Mouse (Mus musculus): ENCODE results near the gene Celf3. TPM values are rescaled to one million over a fixed set of nuclear protein-coding genes. Genes with fewer than 3 reads are reported as not detected.

The Celf3 gene
- total and polyA plus RNA-seq, 2 experiments, result not detected

- 69% methylated on average over 4 of the region's 4 CpGs for WGBS
- Histone ChIP-seq H3K27me3 (ENCODE audit: control insufficient read depth, insufficient read depth, low read length) (peaks cover 7% of the 10 kb centered on the region; the same call in 1 of the 2 replicates), H3K27ac (replicated peaks; ENCODE audit: insufficient read depth, low read depth, low read length) (no peak overlapping the region), H3K79me2 (ENCODE audit: control insufficient read depth, insufficient read depth, low read length) (no peaks in the 10 kb centered on the region), H3K9ac (ENCODE audit: low read depth, low read length) (no peak overlapping the region), H3K4me3 (ENCODE audit: insufficient read depth, low read depth, low read length) (no peak overlapping the region), H3K4me1 (ENCODE audit: control insufficient read depth, insufficient read depth, low read length) (no peaks in the 10 kb centered on the region), H3K36me3 (ENCODE audit: control insufficient read depth, insufficient read depth, low read length) (no peaks in the 10 kb centered on the region)
- no peak for DNase-seq (ENCODE audit: extremely low read depth, low read depth, low spot score)
- TF ChIP-seq CTCF (IDR thresholded peaks at IDR 0.05; ENCODE audit: low read depth, low read length) (no peak), POLR2A (IDR thresholded peaks at IDR 0.05; ENCODE audit: extremely low read depth, insufficient read depth, low read length) (no peak)
These were observed 3.3 kb downstream of the Celf3 start for GRCm38 (mm10) chr3:94481429-94481828.

GRCm38 (mm10) chr3:94482764-94483385, 4.8 kb downstream of the Celf3 start:
- H3K9ac ChIP-seq (ENCODE audit: low read depth, low read length), result no peak overlapping the region
- no peak for TF ChIP-seq POLR2A (IDR thresholded peaks at IDR 0.05; ENCODE audit: extremely low read depth, insufficient read depth, low read length)
- no peak overlapping the region for H3K4me3 ChIP-seq (ENCODE audit: insufficient read depth, low read depth, low read length)
- no peaks in the 10 kb centered on the region for H3K79me2 ChIP-seq (ENCODE audit: control insufficient read depth, insufficient read depth, low read length)
- DNase-seq (ENCODE audit: extremely low read depth, low read depth, low spot score), result peak; percentile 11
- WGBS, result 78% methylated on average over 17 of the region's 17 CpGs
- H3K27ac ChIP-seq (replicated peaks; ENCODE audit: insufficient read depth, low read depth, low read length), result no peak overlapping the region
- no peaks in the 10 kb centered on the region for H3K4me1 ChIP-seq (ENCODE audit: control insufficient read depth, insufficient read depth, low read length)
- no peaks in the 10 kb centered on the region for H3K36me3 ChIP-seq (ENCODE audit: control insufficient read depth, insufficient read depth, low read length)
- H3K27me3 ChIP-seq (ENCODE audit: control insufficient read depth, insufficient read depth, low read length), result peaks cover 7% of the 10 kb centered on the region; the same call in 1 of the 2 replicates

GRCm38 (mm10) chr3:94483790-94484439, 5.8 kb downstream of the Celf3 start:
- no peak overlapping the region for H3K27ac ChIP-seq (replicated peaks; ENCODE audit: insufficient read depth, low read depth, low read length)
- H3K4me1 ChIP-seq (ENCODE audit: control insufficient read depth, insufficient read depth, low read length), result no peaks in the 10 kb centered on the region
- H3K9ac ChIP-seq (ENCODE audit: low read depth, low read length), result no peak overlapping the region
- no peaks in the 10 kb centered on the region for H3K36me3 ChIP-seq (ENCODE audit: control insufficient read depth, insufficient read depth, low read length)
- no peak overlapping the region for H3K4me3 ChIP-seq (ENCODE audit: insufficient read depth, low read depth, low read length)
- TF ChIP-seq POLR2A (IDR thresholded peaks at IDR 0.05; ENCODE audit: extremely low read depth, insufficient read depth, low read length), result no peak
- TF ChIP-seq CTCF (IDR thresholded peaks at IDR 0.05; ENCODE audit: low read depth, low read length), result no peak
- H3K27me3 ChIP-seq (ENCODE audit: control insufficient read depth, insufficient read depth, low read length), result 0 out of 2 replicates have a peak, but pooled peaks cover under 1% of the 10 kb centered on the region
- H3K79me2 ChIP-seq (ENCODE audit: control insufficient read depth, insufficient read depth, low read length), result no peaks in the 10 kb centered on the region
- WGBS, result 44% methylated on average over 20 of the region's 20 CpGs
- DNase-seq (ENCODE audit: extremely low read depth, low read depth, low spot score), result no peak

GRCm38 (mm10) chr3:94485922-94486321, 7.8 kb downstream of the Celf3 start:
- H3K27me3 ChIP-seq (ENCODE audit: control insufficient read depth, insufficient read depth, low read length), result no peaks in the 10 kb centered on the region
- H3K27ac ChIP-seq (replicated peaks; ENCODE audit: insufficient read depth, low read depth, low read length), result no peak overlapping the region
- TF ChIP-seq POLR2A (IDR thresholded peaks at IDR 0.05; ENCODE audit: extremely low read depth, insufficient read depth, low read length) (no peak), CTCF (IDR thresholded peaks at IDR 0.05; ENCODE audit: low read depth, low read length) (no peak)
- no peaks in the 10 kb centered on the region for H3K4me1 ChIP-seq (ENCODE audit: control insufficient read depth, insufficient read depth, low read length)
- no peak for DNase-seq (ENCODE audit: extremely low read depth, low read depth, low spot score)
- no peaks in the 10 kb centered on the region for H3K36me3 ChIP-seq (ENCODE audit: control insufficient read depth, insufficient read depth, low read length)
- WGBS, result 81% methylated on average over 7 of the region's 7 CpGs
- H3K79me2 ChIP-seq (ENCODE audit: control insufficient read depth, insufficient read depth, low read length), result no peaks in the 10 kb centered on the region
- H3K9ac ChIP-seq (ENCODE audit: low read depth, low read length), result no peak overlapping the region
- no peak overlapping the region for H3K4me3 ChIP-seq (ENCODE audit: insufficient read depth, low read depth, low read length)

- Histone ChIP-seq H3K9ac (ENCODE audit: low read depth, low read length) (no peak overlapping the region), H3K36me3 (ENCODE audit: control insufficient read depth, insufficient read depth, low read length) (no peaks in the 10 kb centered on the region), H3K4me3 (ENCODE audit: insufficient read depth, low read depth, low read length) (no peak overlapping the region), H3K27ac (replicated peaks; ENCODE audit: insufficient read depth, low read depth, low read length) (no peak overlapping the region), H3K4me1 (ENCODE audit: control insufficient read depth, insufficient read depth, low read length) (no peaks in the 10 kb centered on the region), H3K27me3 (ENCODE audit: control insufficient read depth, insufficient read depth, low read length) (no peaks in the 10 kb centered on the region), H3K79me2 (ENCODE audit: control insufficient read depth, insufficient read depth, low read length) (no peaks in the 10 kb centered on the region)
- 79% methylated on average over 6 of the region's 6 CpGs for WGBS
- no peak for DNase-seq (ENCODE audit: extremely low read depth, low read depth, low spot score)
- no peak for TF ChIP-seq CTCF (IDR thresholded peaks at IDR 0.05; ENCODE audit: low read depth, low read length)
- TF ChIP-seq POLR2A (IDR thresholded peaks at IDR 0.05; ENCODE audit: extremely low read depth, insufficient read depth, low read length), result no peak
These were observed 9.5 kb downstream of the Celf3 start for GRCm38 (mm10) chr3:94487581-94487980.

- WGBS, result 81% methylated on average over 4 of the region's 4 CpGs
- peaks cover 20% of the 10 kb centered on the region for H3K36me3 ChIP-seq (ENCODE audit: control insufficient read depth, insufficient read depth, low read length)
- no peak for DNase-seq (ENCODE audit: extremely low read depth, low read depth, low spot score)
- no peaks in the 10 kb centered on the region for H3K79me2 ChIP-seq (ENCODE audit: control insufficient read depth, insufficient read depth, low read length)
- H3K4me3 ChIP-seq (ENCODE audit: insufficient read depth, low read depth, low read length), result no peak overlapping the region
- no peak overlapping the region for H3K27ac ChIP-seq (replicated peaks; ENCODE audit: insufficient read depth, low read depth, low read length)
- no peak for TF ChIP-seq CTCF (IDR thresholded peaks at IDR 0.05; ENCODE audit: low read depth, low read length)
- TF ChIP-seq POLR2A (IDR thresholded peaks at IDR 0.05; ENCODE audit: extremely low read depth, insufficient read depth, low read length), result no peak
- no peak overlapping the region for H3K9ac ChIP-seq (ENCODE audit: low read depth, low read length)
- no peaks in the 10 kb centered on the region for H3K27me3 ChIP-seq (ENCODE audit: control insufficient read depth, insufficient read depth, low read length)
- no peaks in the 10 kb centered on the region for H3K4me1 ChIP-seq (ENCODE audit: control insufficient read depth, insufficient read depth, low read length)
These were observed 19.1 kb downstream of the Celf3 start for GRCm38 (mm10) chr3:94497162-94497561.
